Mouse (Mus musculus) midbrain, embryonic 14.5 days (tissue): ENCODE data around the gene Tspan5. TPM values are rescaled to one million over a fixed set of nuclear protein-coding genes. Genes with fewer than 3 reads are reported as not detected.

Source experiments
- ATAC-seq: fragments of 200-750 bp; cut with Nextera tagmentation; 2 replicates; pipeline ENCODE4 v1.8.0; 2017; ENCODE audit warnings: moderate number of reproducible peaks, moderate library complexity; ENCODE audit not compliant: low FRiP score, low TSS enrichment
- DNase-seq: peaks from one replicate; pipeline ENCODE4 v3.0.0-alpha.2; 2015
- H3K27ac ChIP-seq: fragments of 300-500 bp; sonication (generic); replicated peaks from 2 replicates; pipeline ENCODE4 v1.5.1; 2014; ENCODE audit warnings: mild to moderate bottlenecking, low read depth, low read length, moderate library complexity
- H3K27me3 ChIP-seq: fragments of 300-500 bp; sonication (generic); 2 replicates; pipeline ENCODE4 v1.6.1; 2014; ENCODE audit warnings: low read length, control low read depth, mixed read lengths; ENCODE audit not compliant: control insufficient read depth, insufficient read depth
- H3K36me3 ChIP-seq: fragments of 300-500 bp; sonication (generic); 2 replicates; pipeline ENCODE4 v1.6.1; 2014; ENCODE audit warnings: low read length, control low read depth; ENCODE audit not compliant: control insufficient read depth, insufficient read depth
- H3K4me1 ChIP-seq: fragments of 300-500 bp; sonication (generic); 2 replicates; pipeline ENCODE4 v1.6.1; 2014; ENCODE audit warnings: mild to moderate bottlenecking, antibody characterized with exemption, low read length, control low read depth; ENCODE audit not compliant: control insufficient read depth, insufficient read depth
- H3K4me2 ChIP-seq: fragments of 300-500 bp; sonication (generic); 2 replicates; pipeline ENCODE4 v1.6.1; 2014; ENCODE audit warnings: mild to moderate bottlenecking, low read length, moderate library complexity
- H3K4me3 ChIP-seq: fragments of 300-500 bp; sonication (generic); replicated peaks from 2 replicates; pipeline ENCODE4 v1.5.1; 2014; ENCODE audit warnings: low read depth, low read length
- H3K9ac ChIP-seq: fragments of 300-500 bp; sonication (generic); replicated peaks from 2 replicates; pipeline ENCODE4 v1.6.1; 2014; ENCODE audit warnings: mild to moderate bottlenecking, low read length, moderate library complexity
- H3K9me3 ChIP-seq: fragments of 300-500 bp; sonication (generic); 2 replicates; pipeline ENCODE4 v1.6.1; 2016; ENCODE audit warnings: low read length, control low read depth, mixed read lengths; ENCODE audit not compliant: control insufficient read depth
- WGBS: fragments of 180-500 bp; shearing (Covaris S2); extraction: QIAGEN DNeasy Blood & Tissue Kit; methylation state at CpG from one replicate; pipeline ENCODE4 v1.1.7; 2014; 5-methylcytosine and 5-hydroxymethylcytosine counted together
- polyA plus RNA-seq: library from polyadenylated mRNA; unstranded; fragments of >200 nt; fragmentation: Nextera tagmentation; extraction: Ambion mirVana; gene quantifications from 2 replicates; pipeline ENCODE4 v1.2.1, GENCODE M21; 2014

The Tspan5 gene
- polyA plus RNA-seq, 1 experiment from 2014 or later = 119 TPM

- Histone ChIP-seq H3K36me3 (no peaks in the 10 kb centered on the region), H3K4me2 (no peak overlapping the region), H3K27me3 (no peaks in the 10 kb centered on the region), H3K9me3 (no peaks in the 10 kb centered on the region), H3K4me1 (peaks cover 7% of the 10 kb centered on the region), H3K27ac (no peak overlapping the region), H3K9ac (no peak overlapping the region), H3K4me3 (no peak overlapping the region)
- no peak for ATAC-seq
- WGBS = 86% methylated on average over 4 of the region's 4 CpGs
- DNase-seq = no peak
Observed at GRCm38 (mm10) chr3:138739150-138739700, 2.8 kb upstream of the Tspan5 start.

DNA sequence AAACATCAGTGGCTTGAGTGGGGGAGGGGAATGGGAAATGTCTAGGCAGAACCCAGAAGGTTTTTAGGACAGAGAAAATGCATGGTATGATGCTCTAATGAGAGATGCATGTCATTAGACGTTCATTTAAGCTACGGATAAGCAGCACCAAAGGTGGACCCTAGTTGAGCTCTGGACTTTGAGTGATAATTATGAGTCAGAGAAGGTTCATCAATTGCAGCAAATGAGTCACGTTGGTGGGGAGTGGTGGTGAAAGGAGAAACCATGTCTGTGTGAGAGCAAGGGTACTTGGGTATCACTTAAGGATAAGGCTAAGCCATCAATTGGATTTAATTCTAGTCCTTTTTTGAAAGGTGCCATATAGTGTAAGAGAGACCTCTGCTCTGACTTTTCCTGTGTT lies 1.7 kb upstream of the Tspan5 start:
- H3K4me3 ChIP-seq = no peak overlapping the region
- H3K27me3 ChIP-seq = no peaks in the 10 kb centered on the region
- H3K36me3 ChIP-seq = no peaks in the 10 kb centered on the region
- H3K9me3 ChIP-seq = no peaks in the 10 kb centered on the region
- DNase-seq = no peak
- H3K27ac ChIP-seq = no peak overlapping the region
- WGBS = 88% methylated on average over 3 of the region's 3 CpGs
- peaks cover 17% of the 10 kb centered on the region for H3K4me1 ChIP-seq
- no peak overlapping the region for H3K9ac ChIP-seq
- H3K4me2 ChIP-seq = no peak overlapping the region
- no peak for ATAC-seq

- no peaks in the 10 kb centered on the region for H3K9me3 ChIP-seq
- ATAC-seq (no peak), DNase-seq (no peak)
- 69% methylated on average over 8 of the region's 8 CpGs for WGBS
- H3K4me3 ChIP-seq = peak overlapping the region; percentile 93
- H3K27ac ChIP-seq = peak overlapping the region; percentile 94
- peak overlapping the region; percentile 65 for H3K4me2 ChIP-seq
- peaks cover 24% of the 10 kb centered on the region for H3K4me1 ChIP-seq
- no peaks in the 10 kb centered on the region for H3K27me3 ChIP-seq
- H3K9ac ChIP-seq = peak overlapping the region; percentile 78
- H3K36me3 ChIP-seq = no peaks in the 10 kb centered on the region
Observed at GRCm38 (mm10) chr3:138740843-138741540, 1.0 kb upstream of the Tspan5 start.

DNA sequence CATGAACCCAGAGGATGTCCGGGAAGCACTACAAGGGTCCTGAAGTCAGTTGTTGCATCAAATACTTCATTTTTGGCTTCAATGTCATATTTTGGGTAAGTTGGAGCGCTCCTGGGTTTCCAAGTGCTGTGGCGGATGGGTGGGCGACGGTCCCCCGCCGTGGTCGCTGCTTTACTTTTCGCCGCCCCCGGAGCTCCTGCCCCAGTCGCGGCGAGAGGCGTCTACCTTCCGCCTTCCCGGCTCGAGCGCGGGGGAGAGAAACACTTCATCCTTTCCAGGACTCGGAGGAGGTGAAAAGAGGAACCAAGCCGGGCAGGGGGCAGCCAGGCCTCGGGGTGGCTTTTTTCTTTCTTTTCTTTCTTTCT lies 553 bp downstream of the Tspan5 start:
- peaks cover 31% of the 10 kb centered on the region for H3K4me1 ChIP-seq
- peak; percentile 18; the same call in 1 of the 2 replicates for ATAC-seq
- H3K9me3 ChIP-seq = no peaks in the 10 kb centered on the region
- WGBS = 0% methylated on average over 23 of the region's 23 CpGs
- DNase-seq = peak; percentile 67
- peak overlapping the region; percentile 78 for H3K9ac ChIP-seq
- H3K27me3 ChIP-seq = no peaks in the 10 kb centered on the region
- H3K36me3 ChIP-seq = no peaks in the 10 kb centered on the region
- H3K27ac ChIP-seq = peak overlapping the region; percentile 94
- H3K4me3 ChIP-seq = peak overlapping the region; percentile 93
- peak overlapping the region; percentile 65 for H3K4me2 ChIP-seq

DNA sequence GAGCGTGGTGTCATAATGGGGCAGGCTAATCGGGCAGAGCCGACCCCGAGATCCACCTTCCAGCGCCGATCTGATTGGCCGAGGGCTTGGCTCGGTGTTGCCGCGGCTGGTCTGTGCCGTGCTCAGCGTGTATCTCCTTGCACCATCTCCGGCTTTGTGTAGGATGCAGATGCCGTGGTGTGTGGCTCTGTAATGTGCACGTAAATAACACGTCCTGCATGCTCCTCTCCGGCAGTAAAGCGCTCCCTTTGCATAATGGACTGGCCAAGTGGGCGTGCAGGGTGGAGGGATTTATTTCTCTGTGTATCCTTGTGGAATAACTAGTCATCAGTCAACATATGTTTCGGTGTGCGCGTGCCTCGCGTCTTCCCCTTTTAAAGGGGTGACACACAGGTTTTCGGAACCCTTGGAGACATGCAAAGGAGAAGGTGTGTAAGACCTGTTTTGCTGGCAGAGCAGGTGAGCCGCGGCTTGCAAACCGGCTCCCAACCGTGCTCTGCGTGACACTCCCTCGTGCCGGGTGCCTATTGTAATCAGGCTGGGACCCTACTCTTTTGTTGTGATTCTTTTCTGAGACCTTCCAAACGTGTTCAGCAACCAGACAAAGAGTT lies 1.2 kb downstream of the Tspan5 start:
- Histone ChIP-seq H3K4me3 (peak overlapping the region; percentile 93), H3K4me1 (peaks cover 31% of the 10 kb centered on the region), H3K36me3 (no peaks in the 10 kb centered on the region), H3K9ac (peak overlapping the region; percentile 78), H3K27ac (peak overlapping the region; percentile 94), H3K27me3 (no peaks in the 10 kb centered on the region), H3K9me3 (no peaks in the 10 kb centered on the region), H3K4me2 (peak overlapping the region; percentile 65)
- under 1% methylated on average over 33 of the region's 33 CpGs for WGBS
- ATAC-seq (peak; percentile 89), DNase-seq (peak; percentile 89)

DNA sequence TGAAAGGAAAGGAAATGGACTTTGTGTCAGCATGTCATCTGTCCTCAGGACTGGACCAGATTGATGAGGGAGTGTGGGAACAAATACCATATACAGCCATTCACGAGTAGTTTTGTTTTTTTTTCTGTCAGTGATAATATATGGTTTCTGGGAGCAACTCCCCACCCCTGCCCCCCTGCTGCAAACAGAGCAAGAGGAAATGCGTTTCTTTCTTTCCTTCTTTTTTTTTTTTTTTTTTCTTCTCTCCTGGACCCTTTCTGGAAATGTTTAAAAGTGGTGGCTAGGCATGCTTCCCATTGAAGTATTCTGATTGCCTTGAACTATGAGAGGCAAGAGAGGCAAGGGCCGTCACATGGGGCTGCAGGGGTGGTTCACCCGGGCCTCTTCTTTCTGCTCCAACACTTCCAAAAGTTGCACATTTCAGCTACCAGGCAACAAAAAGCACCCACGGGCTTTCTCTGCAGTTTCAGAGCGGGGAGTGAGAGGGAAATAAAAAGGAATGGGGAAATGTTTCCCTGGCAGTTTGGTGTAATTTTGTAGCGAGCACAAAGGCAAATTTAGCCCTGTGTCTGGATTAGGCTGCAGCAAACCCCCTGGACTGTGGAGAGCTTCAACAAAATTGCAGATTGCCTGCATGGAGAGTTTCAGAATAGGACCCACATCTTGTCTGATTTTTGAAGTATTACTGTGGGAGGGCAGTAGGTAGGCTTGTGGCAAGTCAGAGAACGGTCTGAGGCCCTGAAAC lies 2.2 kb downstream of the Tspan5 start:
- 24% methylated on average over 8 of the region's 8 CpGs for WGBS
- H3K4me3 ChIP-seq = peak overlapping the region; percentile 93
- H3K27ac ChIP-seq = peak overlapping the region; percentile 94
- no peaks in the 10 kb centered on the region for H3K27me3 ChIP-seq
- H3K9ac ChIP-seq = peak overlapping the region; percentile 78
- peaks cover 31% of the 10 kb centered on the region for H3K4me1 ChIP-seq
- ATAC-seq = no peak
- no peaks in the 10 kb centered on the region for H3K36me3 ChIP-seq
- peak; percentile 37 for DNase-seq
- H3K4me2 ChIP-seq = peak overlapping the region; percentile 65
- no peaks in the 10 kb centered on the region for H3K9me3 ChIP-seq

- no peak for ATAC-seq
- H3K4me1 ChIP-seq = peaks cover 31% of the 10 kb centered on the region
- no peak for DNase-seq
- no peak overlapping the region for H3K27ac ChIP-seq
- 68% methylated on average over 11 of the region's 11 CpGs for WGBS
- no peaks in the 10 kb centered on the region for H3K27me3 ChIP-seq
- no peaks in the 10 kb centered on the region for H3K36me3 ChIP-seq
- H3K4me3 ChIP-seq = 0 out of 2 replicates have a peak overlapping the region, but pooled peaks have one; percentile 93
- peak overlapping the region; percentile 65 for H3K4me2 ChIP-seq
- peak overlapping the region; percentile 24; the same call in 1 of the 2 replicates for H3K9ac ChIP-seq
- H3K9me3 ChIP-seq = no peaks in the 10 kb centered on the region
Observed at GRCm38 (mm10) chr3:138745091-138745490, 3.1 kb downstream of the Tspan5 start.

DNA sequence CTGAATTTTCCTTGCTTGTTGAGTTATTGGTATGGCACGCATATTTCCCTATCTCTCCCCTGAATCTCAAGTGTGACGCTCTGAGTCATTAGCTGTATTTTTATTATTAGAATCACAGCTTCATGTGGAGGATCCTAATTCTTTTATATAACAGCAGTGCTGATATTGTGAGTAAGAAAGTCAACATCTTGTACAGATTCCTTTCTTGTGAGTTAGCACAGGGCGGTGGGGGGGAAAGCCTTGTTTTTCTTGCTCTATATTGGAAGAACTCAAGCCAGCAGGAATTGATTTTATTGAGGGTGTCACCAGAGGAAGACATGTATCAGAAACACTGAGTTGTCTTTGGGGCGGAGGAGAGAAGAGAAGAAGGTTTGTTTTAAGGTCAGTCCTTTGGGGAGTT lies 3.6 kb downstream of the Tspan5 start:
- H3K36me3 ChIP-seq = no peaks in the 10 kb centered on the region
- ATAC-seq = no peak
- peak overlapping the region; percentile 65 for H3K4me2 ChIP-seq
- peaks cover 33% of the 10 kb centered on the region for H3K4me1 ChIP-seq
- no peak overlapping the region for H3K4me3 ChIP-seq
- no peaks in the 10 kb centered on the region for H3K9me3 ChIP-seq
- DNase-seq = no peak
- H3K9ac ChIP-seq = no peak overlapping the region
- 84% methylated on average over 4 of the region's 4 CpGs for WGBS
- H3K27me3 ChIP-seq = no peaks in the 10 kb centered on the region
- H3K27ac ChIP-seq = no peak overlapping the region
